Mouse (Mus musculus) liver, postnatal 0 days (tissue): ENCODE data around the gene Prox2.

Experiments
- CTCF ChIP-seq: sonication (generic); IDR thresholded peaks from 2 replicates; pipeline ENCODE4 v1.5.1; 2016; ENCODE audit warnings: antibody characterized with exemption, low read depth
- EP300 ChIP-seq: IDR thresholded peaks from 2 replicates; pipeline ENCODE4 v1.6.1; 2016; ENCODE audit warnings: antibody characterized with exemption, low read depth, mild to moderate bottlenecking

GRCm38 (mm10) chr12:85115678-85116077 is 5.1 kb upstream of the Prox2 start:
- no peak for TF ChIP-seq EP300
- no peak for TF ChIP-seq CTCF
